Mouse (Mus musculus): ENCODE measurements around the gene Arhgap9. TPM values are rescaled to one million over a fixed set of nuclear protein-coding genes. Genes with fewer than 3 reads are reported as not detected.
"Not testable (repeated sequence)": the region's sequence is repeated elsewhere in the genome, so short reads cannot be mapped to it uniquely, and the experiment has no call there.

The Arhgap9 gene
- total RNA-seq, 1 experiment from 2014 or later, result 109 TPM

- ATAC-seq (replicated peaks; ENCODE audit: insufficient number of reproducible peaks, low FRiP score, low TSS enrichment, poor library complexity, severe bottlenecking), result no peak; the same call in 1 of the 2 replicates
These were observed 30.6 kb upstream of the Arhgap9 start for GRCm38 (mm10) chr10:127290930-127291880.

GRCm38 (mm10) chr10:127291881-127292638 lies 29.7 kb upstream of the Arhgap9 start:
- ATAC-seq (replicated peaks; ENCODE audit: insufficient number of reproducible peaks, low FRiP score, low TSS enrichment, poor library complexity, severe bottlenecking), result no peak

DNA sequence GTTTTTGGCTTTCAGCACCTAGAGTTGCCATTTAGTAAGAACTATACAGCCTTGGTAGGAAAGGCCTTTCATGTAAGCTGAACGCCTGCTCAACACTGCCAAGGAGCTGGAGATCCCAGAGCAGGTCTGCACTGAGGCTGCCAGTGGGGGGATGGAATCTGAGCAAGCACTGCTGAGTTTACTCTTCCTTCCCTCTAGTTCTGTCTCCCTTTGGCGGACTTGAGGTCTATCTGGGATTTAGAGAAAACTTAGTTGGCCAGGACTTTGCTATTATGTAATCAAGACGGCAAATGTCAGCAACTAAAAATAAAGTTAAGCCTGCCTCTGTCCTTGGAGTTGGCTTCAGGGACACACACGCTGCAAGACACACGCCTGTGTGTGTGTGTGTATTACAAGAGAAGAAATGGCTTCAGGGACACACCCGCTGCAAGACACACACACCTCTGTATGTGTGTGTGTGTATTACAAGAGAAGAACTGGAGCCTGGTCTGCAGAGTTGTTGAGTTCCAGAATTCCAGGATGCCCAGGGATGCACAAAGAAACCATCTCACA lies 28.7 kb upstream of the Arhgap9 start:
- no peak for ATAC-seq (replicated peaks; ENCODE audit: insufficient number of reproducible peaks, low FRiP score, low TSS enrichment, poor library complexity, severe bottlenecking)

DNA sequence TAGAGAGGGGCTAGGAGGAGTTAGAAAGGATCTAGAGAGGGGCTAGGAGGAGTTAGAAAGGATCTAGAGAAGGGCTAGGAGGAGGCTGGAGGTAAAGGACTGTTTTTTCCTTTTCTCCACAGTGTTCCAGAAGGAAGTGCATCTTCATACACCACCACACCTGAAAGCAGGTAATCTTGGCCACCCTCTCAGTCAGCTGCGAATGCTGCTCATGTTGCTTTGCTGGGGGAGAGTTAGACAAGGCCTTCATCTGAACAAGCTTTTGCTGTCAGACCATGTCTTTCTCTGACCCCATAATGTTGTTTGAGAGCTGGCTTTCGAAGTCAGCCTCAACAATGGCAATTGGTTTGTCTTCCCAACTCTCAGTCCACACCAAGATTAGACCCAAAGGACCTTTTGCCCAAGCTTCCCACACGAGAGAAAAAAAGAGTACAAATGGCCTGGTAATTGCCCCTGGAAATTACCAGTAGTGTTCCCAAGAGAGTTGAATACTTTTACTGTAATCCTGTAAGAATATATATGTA lies 28.1 kb upstream of the Arhgap9 start:
- no peak for ATAC-seq (replicated peaks; ENCODE audit: insufficient number of reproducible peaks, low FRiP score, low TSS enrichment, poor library complexity, severe bottlenecking)

GRCm38 (mm10) chr10:127294895-127295510 lies 26.8 kb upstream of the Arhgap9 start:
- ATAC-seq (replicated peaks; ENCODE audit: insufficient number of reproducible peaks, low FRiP score, low TSS enrichment, poor library complexity, severe bottlenecking), result no peak

DNA sequence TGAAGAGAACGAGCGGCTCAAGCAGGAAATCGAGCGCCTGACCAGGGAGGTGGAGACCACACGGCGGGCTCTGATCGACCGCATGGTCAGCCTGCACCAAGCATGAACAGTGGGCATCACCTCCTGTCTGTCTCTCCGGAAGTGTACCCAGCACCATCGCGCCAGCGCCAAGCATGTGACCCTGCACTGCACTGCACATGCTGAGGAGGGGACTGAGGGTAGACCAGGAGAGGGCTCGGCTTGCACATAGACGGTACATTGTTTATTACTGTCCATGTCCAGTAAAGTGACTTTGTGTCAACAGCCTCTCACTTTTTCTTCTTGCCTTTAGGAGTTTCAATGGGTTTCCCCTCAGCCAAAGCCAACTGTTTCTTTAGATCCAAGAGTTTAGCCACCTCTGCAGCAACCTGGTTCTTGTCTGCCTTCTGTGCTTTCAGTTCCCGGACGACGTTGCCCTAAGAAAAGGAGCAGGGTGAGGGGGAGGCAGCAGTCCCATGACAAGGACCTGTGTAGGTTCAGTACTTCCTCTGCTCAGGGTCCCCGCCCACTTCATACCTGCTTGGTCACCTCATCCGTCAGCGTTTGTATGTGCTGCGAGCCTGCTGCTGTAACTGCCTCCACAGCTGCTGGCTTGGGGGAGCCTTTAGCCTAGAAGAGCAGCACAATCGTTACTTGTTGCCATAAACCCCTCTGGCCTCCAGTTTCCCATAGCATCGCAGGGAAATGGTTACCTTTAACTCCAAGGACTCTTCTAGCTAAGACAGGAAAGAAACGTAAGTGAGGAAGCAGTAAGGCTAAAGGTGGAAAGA lies 25.6 kb upstream of the Arhgap9 start:
- no peak for ATAC-seq (replicated peaks; ENCODE audit: insufficient number of reproducible peaks, low FRiP score, low TSS enrichment, poor library complexity, severe bottlenecking)

- no peak for ATAC-seq (replicated peaks; ENCODE audit: insufficient number of reproducible peaks, low FRiP score, low TSS enrichment, poor library complexity, severe bottlenecking)
These were observed 24.5 kb upstream of the Arhgap9 start for GRCm38 (mm10) chr10:127297015-127297871.

GRCm38 (mm10) chr10:127300361-127300760 lies 21.4 kb upstream of the Arhgap9 start:
- ATAC-seq (replicated peaks; ENCODE audit: insufficient number of reproducible peaks, low FRiP score, low TSS enrichment, poor library complexity, severe bottlenecking), result no peak

- no peak for ATAC-seq (replicated peaks; ENCODE audit: insufficient number of reproducible peaks, low FRiP score, low TSS enrichment, poor library complexity, severe bottlenecking)
These were observed 18.6 kb upstream of the Arhgap9 start for GRCm38 (mm10) chr10:127303136-127303535.

DNA sequence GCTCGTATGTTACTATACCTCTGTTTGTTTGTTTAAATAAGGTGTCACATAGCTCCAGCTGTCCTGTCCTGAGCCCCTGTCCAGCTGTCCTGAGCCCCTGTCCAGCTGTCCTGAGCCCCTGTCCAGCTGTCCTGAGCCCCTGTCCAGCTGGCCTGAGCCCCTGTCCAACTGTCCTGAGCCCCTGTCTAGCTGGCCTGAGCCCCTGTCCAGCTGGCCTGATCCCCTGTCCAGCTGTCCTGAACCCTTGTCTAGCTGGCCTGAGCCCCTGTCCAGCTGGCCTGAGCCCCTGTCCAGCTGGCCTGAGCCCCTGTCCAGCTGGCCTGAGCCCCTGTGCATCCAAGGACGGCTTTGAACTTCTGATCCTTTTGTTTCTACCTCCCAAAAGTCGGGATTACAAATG lies 12.6 kb upstream of the Arhgap9 start:
- not testable (repeated sequence) for ATAC-seq (replicated peaks; ENCODE audit: insufficient number of reproducible peaks, low FRiP score, low TSS enrichment, poor library complexity, severe bottlenecking)

DNA sequence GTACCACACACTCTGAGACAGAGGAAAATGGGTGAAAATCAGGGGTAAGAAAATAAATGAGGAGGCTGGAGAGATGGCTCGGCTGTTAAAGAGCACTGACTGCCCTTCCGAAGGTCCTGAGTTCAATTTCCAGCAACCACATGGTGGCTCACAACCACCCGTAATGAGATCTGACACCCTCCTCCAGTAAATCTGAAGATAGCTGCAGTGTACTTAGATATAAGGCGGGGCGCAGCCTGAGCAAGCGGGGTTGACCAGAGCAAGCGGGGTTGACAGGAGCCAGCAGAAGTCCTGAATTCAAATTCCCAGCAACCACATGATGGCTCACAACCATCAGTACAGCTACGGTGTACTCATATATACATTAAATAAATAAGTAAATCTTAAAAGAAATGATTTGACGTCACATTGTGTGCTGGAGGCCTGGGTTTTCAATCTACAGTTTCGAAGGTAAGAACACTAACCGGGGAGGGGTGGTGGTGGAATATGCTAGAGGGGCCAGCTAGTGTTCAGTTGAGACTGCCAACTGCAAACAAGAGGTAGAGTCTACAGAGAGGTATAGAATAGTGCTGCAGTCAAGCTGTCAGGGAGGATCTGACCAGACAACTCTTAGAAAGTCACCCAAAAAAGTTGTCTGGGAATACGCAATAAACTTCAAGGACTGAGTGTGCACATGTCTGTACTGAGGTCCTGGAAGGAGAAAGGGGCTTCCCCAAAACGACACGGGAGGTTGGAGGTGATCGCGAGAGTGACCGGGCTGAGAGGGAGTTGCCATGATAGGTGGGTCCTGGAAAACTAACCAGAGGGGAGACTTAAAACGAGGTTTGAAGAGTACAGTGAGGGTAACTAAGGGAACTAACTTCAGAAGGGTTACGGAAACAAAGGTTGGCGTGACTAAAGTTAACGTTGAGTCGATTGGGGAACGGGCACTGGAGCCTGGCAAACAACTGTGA lies 11.0 kb upstream of the Arhgap9 start:
- ATAC-seq (replicated peaks; ENCODE audit: insufficient number of reproducible peaks, low FRiP score, low TSS enrichment, poor library complexity, severe bottlenecking), result no peak; the same call in 1 of the 2 replicates

- ATAC-seq (replicated peaks; ENCODE audit: insufficient number of reproducible peaks, low FRiP score, low TSS enrichment, poor library complexity, severe bottlenecking), result peak; percentile 91
These were observed 10.0 kb upstream of the Arhgap9 start, which contains the start of gene Mars for GRCm38 (mm10) chr10:127311476-127312355. Gene Mars, minus strand, starts transcription at chr10:127311786.

DNA sequence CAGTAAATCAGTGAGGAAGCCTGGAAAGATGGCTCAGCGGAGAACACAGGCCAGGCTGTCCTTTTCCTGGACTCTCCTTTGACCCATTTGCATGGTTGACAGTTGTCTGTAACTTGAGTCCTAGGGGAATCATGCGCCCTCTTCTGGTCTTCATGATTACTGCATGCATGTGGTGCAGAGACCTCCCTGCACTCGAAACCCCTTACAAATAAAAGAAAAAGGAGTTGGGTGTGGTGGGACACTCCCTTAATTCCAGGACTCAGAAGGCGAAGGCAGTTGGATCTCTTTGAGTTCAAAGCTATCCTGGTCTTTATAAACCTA lies 9.4 kb upstream of the Arhgap9 start:
- ATAC-seq (replicated peaks; ENCODE audit: insufficient number of reproducible peaks, low FRiP score, low TSS enrichment, poor library complexity, severe bottlenecking), result peak; percentile 68

DNA sequence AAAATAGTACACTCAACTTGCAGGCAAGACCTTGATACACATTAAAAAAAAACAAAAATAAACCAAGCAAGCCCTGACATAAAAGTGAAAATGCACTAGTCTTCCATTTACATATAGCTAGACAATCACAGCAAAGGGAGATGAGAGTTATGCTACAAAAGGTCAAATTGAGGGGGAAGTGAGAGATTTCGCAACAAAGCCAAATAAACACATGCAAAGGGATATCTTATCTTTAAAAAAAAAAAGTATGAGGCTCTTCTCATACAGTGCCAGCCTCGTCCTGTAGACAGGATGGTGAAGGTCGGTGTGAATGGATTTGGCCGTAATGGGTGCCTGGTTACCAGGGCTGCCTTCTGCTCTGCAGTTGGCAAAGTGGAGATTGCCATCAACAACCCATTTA lies 8.9 kb upstream of the Arhgap9 start:
- ATAC-seq (replicated peaks; ENCODE audit: insufficient number of reproducible peaks, low FRiP score, low TSS enrichment, poor library complexity, severe bottlenecking), result peak; percentile 40

DNA sequence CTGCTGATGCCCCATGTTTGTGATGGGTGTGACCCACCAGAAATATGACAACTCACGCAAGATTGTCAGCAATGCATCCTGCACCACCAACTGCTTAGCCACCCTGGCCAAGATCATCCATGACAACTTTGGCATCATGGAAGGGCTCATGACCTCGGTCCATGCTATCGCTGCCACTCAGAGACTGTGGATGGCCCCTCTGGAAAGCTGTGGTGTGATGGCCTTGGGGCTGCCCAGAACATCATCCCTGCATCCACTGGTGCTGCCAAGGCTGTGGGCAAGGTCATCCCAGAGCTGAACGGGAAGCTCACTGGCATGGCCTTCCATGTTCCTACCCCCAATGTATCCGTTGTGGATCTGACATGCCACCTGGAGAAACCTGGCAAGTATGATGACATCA lies 8.2 kb upstream of the Arhgap9 start:
- ATAC-seq (replicated peaks; ENCODE audit: insufficient number of reproducible peaks, low FRiP score, low TSS enrichment, poor library complexity, severe bottlenecking), result not testable (repeated sequence)

Data from monocyte, adult 5-6 weeks (primary cell).